Mouse (Mus musculus) right cerebral cortex, adult 2 months (tissue): ENCODE measurements at regions not wholly inside any gene's neighbourhood (a gene's known extent, or its start where the extent isn't known, plus 50 kb on each side); places are given as distances from the start of the nearest gene placed in this dataset.

Experiments used
- DNase-seq, 2 experiments: peaks; one replicate each; pipeline ENCODE4 v3.0.0; 2021 to 2022; ENCODE audit warnings: low spot score in 2 of 2

GRCm38 (mm10) chr15:90021746-90022312 is 180.2 kb upstream of the Syt10 start:
- DNase-seq: no peak

- DNase-seq: no peak
Observed at GRCm38 (mm10) chr15:90023164-90023563, 181.5 kb upstream of the Syt10 start.

- no peak for DNase-seq
Observed at GRCm38 (mm10) chr15:90034356-90034755, 189.8 kb upstream of the Alg10b start.

GRCm38 (mm10) chr15:90045683-90046082 is 178.4 kb upstream of the Alg10b start:
- DNase-seq: peak in 1 of 2 experiments; percentile 17

GRCm38 (mm10) chr15:90062021-90062420 is 162.1 kb upstream of the Alg10b start:
- DNase-seq: peak; percentile 26 to 29

- DNase-seq: no peak
Observed at GRCm38 (mm10) chr15:90065768-90066167, 158.3 kb upstream of the Alg10b start.

GRCm38 (mm10) chr15:90072078-90072477 is 152.0 kb upstream of the Alg10b start:
- DNase-seq: no peak

- DNase-seq: no peak
Observed at GRCm38 (mm10) chr15:90082175-90082951, 141.7 kb upstream of the Alg10b start.

GRCm38 (mm10) chr15:90109445-90109988 is 114.6 kb upstream of the Alg10b start:
- no peak for DNase-seq

- DNase-seq: no peak
Observed at GRCm38 (mm10) chr15:90113611-90114010, 110.5 kb upstream of the Alg10b start.

- peak in 1 of 2 experiments; percentile 10 for DNase-seq
Observed at GRCm38 (mm10) chr15:90119747-90120146, 104.4 kb upstream of the Alg10b start.

GRCm38 (mm10) chr15:90123999-90124398 is 100.1 kb upstream of the Alg10b start:
- DNase-seq: peak; percentile 56 to 64

GRCm38 (mm10) chr15:90125146-90125545 is 99.0 kb upstream of the Alg10b start:
- DNase-seq: no peak

- DNase-seq: no peak
Observed at GRCm38 (mm10) chr15:90131777-90132176, 92.3 kb upstream of the Alg10b start.

GRCm38 (mm10) chr15:90140966-90141365 is 83.1 kb upstream of the Alg10b start:
- no peak for DNase-seq

GRCm38 (mm10) chr15:90148663-90149062 is 75.4 kb upstream of the Alg10b start:
- DNase-seq: no peak

GRCm38 (mm10) chr15:90153821-90154560 is 70.1 kb upstream of the Alg10b start:
- peak; percentile 35 to 40 for DNase-seq
